Mouse (Mus musculus): ENCODE measurements around the gene Oaf.

Gene Oaf

GRCm38 (mm10) chr9:43225481-43225880 is 14.2 kb downstream of the Oaf start:
- DNase-seq (ENCODE audit: low read depth, low spot score): no peak

GRCm38 (mm10) chr9:43224771-43225355 is 14.8 kb downstream of the Oaf start:
- no peak for DNase-seq (ENCODE audit: low read depth, low spot score)

- no peak for DNase-seq (ENCODE audit: low read depth, low spot score)
Observed at GRCm38 (mm10) chr9:43222429-43222715, 17.3 kb downstream of the Oaf start.

GRCm38 (mm10) chr9:43221643-43222428 is 17.9 kb downstream of the Oaf start:
- peak; percentile 42 for DNase-seq (ENCODE audit: low read depth, low spot score)

GRCm38 (mm10) chr9:43210771-43211450 is 28.8 kb downstream of the Oaf start:
- DNase-seq (ENCODE audit: low read depth, low spot score): peak; percentile 33

GRCm38 (mm10) chr9:43210190-43210682 is 29.5 kb downstream of the Oaf start, which contains the start of gene Pou2f3:
TSS of gene Pou2f3 (minus strand) at chr9:43210369.
- no peak for DNase-seq (ENCODE audit: low read depth, low spot score)

- DNase-seq (ENCODE audit: low read depth, low spot score): no peak
Observed at GRCm38 (mm10) chr9:43206022-43206390, 33.7 kb downstream of the Oaf start.

- DNase-seq (ENCODE audit: low read depth, low spot score): no peak
Observed at GRCm38 (mm10) chr9:43205343-43206021, 34.2 kb downstream of the Oaf start.

- DNase-seq (ENCODE audit: low read depth, low spot score): no peak
Observed at GRCm38 (mm10) chr9:43200212-43200611, 39.5 kb downstream of the Oaf start.

- no peak for DNase-seq (ENCODE audit: low read depth, low spot score)
Observed at GRCm38 (mm10) chr9:43194001-43194400, 45.7 kb downstream of the Oaf start.

GRCm38 (mm10) chr9:43191561-43191960 is 48.1 kb downstream of the Oaf start:
- DNase-seq (ENCODE audit: low read depth, low spot score): no peak

- DNase-seq (ENCODE audit: low read depth, low spot score): no peak
Observed at GRCm38 (mm10) chr9:43189021-43189356, 50.7 kb downstream of the Oaf start.

- DNase-seq (ENCODE audit: low read depth, low spot score): no peak
Observed at GRCm38 (mm10) chr9:43188309-43189020, 51.2 kb downstream of the Oaf start.

- no peak for DNase-seq (ENCODE audit: low read depth, low spot score)
Observed at GRCm38 (mm10) chr9:43179614-43180013, 60.1 kb downstream of the Oaf start.

GRCm38 (mm10) chr9:43178172-43178571 is 61.5 kb downstream of the Oaf start:
- DNase-seq (ENCODE audit: low read depth, low spot score): no peak
